Mouse (Mus musculus) heart, postnatal 4 days (tissue): ENCODE results near the gene C2cd4a. TPM values are rescaled to one million over a fixed set of nuclear protein-coding genes. Genes with fewer than 3 reads are reported as not detected.

ENCODE experiments used
- DNase-seq: peaks from one replicate; pipeline ENCODE4 v3.0.0; 2021
- total RNA-seq, 2 experiments: library from RNA; stranded (reverse); gene quantifications; 2 replicates each; pipeline ENCODE4 v1.2.3; 2021

C2cd4a gene
- total RNA-seq, 2 experiments from 2014 or later = not detected

DNA sequence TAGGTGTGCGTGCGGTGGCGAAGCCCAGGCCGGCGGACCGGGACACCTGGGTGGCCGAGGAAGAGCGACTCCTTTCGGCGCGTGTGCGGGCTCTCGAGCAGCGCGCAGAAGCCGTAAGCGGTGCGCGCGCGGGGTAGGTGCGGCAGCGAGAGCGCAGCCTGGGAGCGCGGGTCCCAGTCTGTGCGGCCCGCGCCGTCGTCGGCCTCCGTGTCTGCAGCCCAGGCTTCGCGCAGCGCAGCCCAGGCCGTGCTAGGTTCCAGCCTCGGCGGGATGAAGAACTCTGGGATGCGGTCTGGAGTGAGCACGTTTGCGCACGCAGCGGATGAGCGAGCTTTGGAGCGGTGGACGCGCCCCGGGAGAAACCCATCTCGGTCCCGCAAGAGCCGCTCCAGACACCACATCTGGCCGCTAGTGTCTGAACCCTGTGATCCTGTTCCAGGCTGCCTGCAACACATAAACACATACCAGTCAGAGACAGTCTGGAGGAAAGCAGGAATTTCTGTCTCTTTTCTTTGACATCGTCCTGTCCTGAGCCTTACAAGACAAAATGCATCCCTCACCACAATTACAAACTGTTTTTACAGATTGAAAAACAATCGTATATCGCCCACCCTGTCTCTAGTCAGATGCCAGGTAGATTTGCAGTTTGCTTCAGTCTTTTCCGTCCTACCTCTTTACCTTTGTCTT is 628 bp downstream of the C2cd4a start:
- DNase-seq = peak; percentile 18

DNA sequence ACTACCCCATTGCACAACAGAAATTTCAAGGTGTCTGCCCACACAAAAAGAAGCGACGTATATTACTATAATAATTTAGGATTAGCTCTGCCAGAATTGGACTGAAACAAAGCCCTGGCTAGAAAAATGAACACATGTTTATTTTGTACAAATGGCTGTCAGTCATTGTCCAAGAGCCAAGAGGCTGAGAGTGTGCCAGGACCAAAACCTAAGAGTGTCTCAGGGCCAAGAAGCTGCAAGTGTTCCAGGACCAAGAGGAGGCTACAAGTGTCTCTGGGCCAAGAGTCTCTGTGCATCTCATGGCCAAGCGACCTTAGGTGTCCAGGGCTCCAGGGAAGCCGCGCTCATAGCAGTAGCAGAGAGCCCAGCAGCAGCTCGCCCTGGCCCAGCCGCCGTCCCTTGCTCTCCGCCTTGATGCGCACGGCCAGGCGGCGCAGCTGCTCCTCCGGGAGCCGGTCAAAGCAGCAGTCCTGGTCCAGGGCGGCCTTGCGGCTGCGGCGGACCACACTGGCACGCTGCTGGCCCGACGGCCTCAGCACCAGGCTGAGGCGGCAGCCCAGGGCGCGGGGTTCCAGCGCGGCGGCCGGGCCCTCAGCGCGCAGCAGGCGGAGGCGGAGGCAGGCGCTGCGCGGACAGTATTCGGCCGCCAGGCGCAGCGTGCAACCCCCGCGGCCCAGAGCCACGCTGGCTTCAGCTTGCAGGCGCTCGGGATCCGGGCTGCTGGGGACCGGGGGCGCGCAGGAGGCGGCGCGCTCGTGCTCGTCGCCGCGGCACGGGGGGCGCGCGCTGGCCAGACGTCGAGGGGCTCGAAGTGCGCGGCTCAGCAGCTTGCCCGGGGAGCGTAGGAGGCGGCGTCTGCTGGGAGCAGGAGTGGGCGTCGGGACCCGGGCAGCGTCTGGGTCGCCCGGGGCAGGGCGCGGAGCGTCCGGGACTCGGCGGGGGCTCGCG is 1.4 kb downstream of the C2cd4a start:
- peak; percentile 53 for DNase-seq

DNA sequence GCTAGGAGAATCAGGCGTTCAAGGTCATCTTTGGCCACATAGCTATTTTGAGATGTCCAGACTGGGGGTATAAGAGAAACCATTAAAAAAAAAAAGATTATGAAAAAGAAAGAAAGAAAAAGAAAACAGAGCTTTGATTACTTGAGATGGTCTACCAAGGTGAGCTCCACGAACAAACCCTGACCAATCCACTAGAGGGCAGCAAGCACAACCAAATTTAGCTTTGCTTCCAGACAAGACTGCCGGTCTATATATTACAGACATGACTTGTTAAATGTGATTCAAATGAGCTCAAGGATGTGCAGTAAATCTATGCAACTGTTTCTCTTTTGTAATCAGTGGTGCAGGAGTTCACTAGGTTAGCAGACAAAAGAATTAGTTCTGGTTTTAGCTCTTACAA is 3.9 kb downstream of the C2cd4a start:
- DNase-seq = peak; percentile 71

DNA sequence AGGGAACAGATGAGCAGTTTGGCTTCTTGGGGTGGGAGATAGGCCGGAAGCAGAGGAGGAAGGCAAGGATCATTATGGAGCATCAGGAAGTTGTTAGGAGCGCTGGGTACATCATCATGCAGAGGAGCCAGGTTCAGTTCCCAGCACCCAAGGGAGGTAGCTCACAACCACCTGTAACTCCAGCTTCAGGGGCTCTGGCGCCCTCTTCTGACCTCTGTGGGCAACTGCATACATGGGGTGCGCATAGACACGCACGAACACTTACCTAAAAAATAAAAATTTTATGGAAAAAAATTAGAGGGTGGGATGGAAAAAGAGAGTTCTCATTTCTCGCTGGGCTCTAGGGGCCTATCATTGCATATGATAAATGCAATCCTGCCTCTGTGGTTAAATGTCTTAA is 6.6 kb downstream of the C2cd4a start:
- DNase-seq = no peak

DNA sequence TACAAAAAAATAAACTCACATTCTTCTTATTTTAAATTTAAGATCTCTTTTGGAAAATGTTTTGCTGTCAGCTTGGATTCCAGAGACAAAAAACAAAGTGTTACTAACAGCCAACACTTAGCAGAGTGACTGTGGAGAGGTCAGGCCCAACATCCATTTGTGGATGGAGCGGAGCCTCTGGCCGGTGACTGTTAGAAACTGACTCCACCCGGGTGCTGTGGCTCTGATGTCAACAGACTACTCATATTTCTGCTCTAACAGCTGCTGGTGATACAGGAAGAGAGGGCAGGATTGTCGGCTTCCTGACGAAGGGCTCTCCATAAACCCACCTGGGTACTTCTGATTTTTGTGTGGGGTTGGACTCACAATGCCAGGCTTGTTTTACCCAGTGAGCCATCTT is 9.0 kb downstream of the C2cd4a start:
- no peak for DNase-seq

DNA sequence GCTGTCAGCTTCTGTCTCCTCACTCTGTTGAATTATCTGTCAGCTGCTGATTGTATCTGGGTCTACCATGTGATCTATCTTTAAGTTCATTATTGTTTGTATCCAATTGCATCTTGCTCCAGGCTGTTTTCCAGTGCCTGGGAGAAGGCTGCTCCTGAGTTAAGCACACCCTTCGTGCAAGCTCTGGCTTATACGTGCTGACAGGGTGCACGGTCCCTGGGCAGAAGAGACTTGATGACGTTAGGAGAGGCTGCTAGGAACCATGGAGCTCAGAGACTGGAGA is 13.5 kb downstream of the C2cd4a start:
- DNase-seq = no peak

DNA sequence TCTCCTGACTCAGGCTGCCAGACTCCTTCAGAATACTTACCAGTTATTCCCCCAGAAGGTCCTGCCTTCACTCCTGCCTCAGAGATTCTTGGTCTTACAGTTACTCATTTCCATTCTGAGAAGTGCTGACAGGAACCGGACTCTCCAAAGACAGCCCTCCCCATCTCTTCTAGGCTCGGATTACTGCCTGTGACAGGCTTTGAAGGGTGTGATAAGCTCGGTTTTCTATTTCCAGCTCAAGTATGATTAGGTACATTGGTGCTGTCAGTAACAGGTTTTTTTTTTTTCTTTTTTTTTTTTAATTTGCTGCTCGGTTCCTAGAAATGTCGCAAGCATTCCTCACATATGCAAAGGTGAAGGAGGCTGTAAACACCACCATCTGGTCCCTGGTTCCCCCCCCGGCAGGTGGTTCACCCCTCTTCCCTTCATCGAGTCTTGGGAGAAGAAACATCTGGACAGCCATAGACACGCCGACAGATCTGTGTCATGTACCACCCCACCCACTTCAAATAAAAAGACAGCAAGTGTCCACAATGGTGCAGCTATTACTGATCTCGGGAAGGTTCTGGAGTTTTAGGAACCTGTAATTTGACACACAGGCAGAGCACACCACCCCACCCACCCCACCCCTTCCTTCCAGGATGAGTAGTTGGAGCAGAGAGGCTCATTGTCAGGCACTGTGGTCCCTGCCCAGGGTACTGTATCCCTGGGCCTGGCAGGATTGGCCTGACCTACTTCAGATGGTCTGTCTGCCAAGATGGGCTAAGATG is 14.0 kb downstream of the C2cd4a start:
- DNase-seq = peak; percentile 38

DNA sequence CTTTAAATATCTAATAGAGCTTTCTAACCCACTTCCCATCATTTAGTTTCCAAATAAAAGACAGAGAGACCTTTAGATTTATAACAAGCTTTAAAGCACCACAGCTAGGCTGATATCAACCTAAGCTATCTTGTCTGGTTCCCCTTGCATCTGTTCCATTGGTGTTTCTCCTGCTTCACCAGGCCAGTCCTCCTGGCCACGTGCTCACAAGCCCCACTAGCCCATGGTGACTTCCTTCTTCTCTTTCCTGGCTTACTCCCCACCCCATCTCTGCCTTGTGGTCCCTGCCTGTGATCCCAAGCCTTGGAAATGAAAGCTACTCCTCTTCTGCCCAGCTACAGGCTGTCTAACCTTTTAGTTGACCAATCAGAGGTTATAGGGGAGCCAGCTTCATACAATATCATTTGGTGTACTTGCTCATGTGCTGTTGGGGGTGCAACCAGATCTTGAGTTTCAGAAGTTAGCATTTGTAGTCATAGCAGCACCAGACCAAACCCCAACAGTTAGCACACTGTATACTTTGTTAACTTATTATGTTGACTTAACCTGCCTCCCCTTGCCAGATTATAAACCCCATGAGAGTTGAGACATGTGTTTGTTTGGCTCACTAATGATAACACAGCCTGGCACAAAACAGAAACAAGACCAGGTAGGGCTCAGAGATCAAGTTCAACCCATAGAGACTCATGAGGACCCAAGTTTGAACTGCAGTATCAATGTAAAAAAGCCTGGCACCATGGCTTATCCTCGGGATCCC is 15.8 kb downstream of the C2cd4a start:
- no peak for DNase-seq

DNA sequence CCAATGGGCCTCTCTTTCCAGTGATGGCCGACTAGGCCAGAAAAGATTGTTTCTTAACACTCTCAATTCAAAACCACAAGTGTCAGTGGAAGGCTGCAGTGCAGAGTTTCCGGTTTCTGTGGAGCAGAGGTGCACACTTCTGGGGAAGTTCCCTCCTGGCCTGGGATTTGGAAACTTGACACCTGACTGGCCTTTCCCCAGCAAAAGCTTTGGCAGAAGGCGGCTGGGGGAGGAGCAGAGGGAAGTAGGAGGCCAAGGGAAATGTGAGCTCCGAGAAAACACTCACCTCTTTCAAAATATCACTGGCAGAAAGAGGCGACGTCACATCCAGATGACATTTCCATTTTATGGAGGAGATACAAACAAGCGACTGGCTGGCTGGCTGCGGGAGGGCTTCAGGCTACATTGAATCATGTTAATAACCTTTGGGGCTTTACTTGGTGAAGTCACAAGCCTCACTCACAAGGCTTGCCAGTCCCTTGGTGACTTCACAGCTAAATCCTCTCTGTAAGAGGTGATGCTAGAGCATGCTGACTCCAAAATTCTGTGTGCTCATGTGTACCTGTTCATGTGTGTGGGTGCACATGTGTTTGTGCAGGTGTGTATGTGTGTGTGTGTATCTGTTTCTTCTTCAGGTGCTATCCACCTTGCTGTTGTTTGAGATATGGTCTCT is 18.3 kb downstream of the C2cd4a start:
- DNase-seq = peak; percentile 85

DNA sequence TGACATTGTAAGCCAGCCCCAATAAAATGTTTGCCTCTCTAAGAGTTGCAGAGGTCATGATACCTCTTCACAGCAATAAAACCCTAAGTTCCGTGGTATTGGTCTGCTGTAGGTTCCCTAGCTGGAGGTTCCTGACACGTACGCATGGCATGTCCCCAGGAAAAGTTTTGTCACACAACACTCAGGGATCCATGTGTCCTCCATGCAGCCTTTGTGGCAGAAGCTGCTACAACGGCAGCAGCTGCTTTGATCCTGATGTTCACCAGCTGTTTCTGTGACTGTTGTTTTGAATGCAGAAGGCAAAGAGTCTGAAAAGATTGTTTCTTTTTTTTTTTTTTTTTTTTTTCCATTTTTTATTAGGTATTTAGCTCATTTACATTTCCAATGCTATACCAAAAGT is 19.0 kb downstream of the C2cd4a start:
- DNase-seq = peak; percentile 42

DNA sequence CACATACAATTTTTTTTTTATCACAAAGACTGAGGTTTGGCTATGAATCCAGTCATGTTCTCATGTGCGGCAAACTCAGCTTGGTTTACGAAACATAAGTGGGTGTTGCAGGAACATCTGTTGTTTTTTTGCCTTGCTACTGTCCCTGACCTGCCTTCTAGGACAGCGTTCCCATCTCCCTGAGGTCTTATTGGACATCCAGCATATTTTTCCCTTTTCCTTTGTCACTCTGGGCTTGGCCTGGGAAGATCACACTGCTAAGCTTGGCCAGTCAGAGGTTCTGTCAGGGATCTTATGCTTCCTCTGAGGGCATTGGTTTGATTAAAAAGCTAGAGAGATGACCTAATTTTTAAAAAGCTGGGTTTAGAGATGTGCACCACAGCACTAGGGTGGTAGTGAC is 21.0 kb downstream of the C2cd4a start:
- DNase-seq = no peak

DNA sequence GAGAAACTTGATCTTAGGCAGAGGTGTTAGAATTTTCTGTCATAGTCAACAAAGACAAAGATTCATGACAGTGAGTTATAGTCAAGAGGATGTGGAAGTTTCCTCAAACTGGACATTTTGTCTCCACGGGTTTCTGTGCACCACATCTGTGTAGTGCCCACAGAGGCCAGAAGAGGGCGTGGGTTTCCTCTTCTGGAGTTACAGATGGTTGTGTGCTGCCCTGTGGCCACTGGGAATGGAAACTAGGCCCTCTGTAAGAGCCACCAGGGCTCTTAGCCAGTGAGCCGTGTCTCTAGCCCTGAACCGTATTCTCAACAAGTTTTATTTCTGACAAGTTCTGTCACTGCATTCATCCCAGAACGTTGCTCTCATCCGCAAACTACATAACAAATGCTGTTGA is 21.6 kb downstream of the C2cd4a start:
- peak; percentile 12 for DNase-seq

DNA sequence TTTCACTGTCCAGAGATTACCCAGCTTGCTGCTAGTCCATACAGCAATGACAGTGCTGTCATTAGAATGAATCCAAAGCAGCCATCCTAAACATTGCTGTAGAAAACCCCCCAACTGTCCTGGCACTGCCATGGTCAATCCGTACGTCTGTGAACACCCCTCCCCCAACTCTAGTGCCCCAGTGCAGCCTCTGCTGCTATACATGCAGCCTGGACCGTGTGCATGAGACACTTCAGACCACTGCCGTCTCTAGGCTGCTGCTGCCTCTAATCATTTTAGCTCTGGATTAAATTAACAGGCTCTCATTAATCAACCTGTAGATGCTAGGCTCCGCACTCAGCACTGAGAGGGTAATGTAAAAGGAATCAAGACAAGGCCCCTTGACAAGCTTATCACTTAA is 25.1 kb downstream of the C2cd4a start:
- no peak for DNase-seq

DNA sequence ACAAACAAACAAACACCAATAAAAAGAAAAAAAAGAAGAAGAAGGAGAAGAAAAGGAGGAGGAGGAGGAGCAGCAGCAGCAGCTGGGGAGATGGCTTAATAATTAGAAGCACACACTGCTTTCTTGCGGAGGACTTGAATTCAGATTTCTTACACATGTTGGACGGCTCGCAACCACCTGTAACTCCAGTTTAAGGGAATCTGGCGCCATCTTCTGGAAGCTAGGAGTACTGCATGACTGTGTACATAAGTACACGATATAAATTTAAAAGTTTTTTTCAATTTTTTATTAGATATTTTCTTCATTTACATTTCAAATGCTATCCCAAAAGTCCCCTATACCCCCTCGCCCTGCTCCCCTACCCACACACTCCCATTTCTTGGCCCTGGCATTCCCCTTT is 29.9 kb downstream of the C2cd4a start:
- peak; percentile 67 for DNase-seq

DNA sequence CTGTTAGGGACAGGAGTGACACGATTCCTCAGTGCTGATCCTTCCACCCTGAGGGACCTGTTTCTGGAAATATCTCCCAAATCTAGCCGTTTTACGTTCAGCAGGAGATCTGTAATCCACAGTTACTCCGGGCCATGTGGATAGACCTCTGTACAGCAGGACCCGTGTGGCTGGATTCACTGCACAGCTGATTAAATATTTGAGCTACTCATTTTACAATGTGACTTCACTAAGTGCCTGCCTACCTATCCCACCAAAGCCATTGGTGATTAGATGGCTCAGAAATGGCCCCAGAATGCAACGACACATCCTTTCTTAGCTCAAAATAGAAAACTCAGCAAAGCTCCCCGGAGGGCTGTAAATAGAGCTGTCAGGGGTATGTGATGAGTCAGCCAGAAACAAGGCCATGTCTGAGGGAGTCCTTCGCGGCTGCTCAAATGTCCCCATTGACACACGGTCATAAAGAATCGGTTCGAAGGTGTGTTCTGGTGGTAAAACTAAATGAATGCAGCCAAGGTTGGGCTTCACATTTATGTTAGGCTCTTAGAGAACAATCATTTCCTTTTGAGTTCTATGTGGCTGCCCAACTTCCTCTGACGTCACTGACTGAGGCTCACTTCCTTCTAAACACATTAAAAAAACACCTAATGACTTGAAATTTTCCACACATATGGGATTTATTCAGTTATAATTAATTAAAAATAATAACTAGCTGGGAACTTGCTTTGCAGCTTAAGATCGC is 32.9 kb downstream of the C2cd4a start:
- no peak for DNase-seq

DNA sequence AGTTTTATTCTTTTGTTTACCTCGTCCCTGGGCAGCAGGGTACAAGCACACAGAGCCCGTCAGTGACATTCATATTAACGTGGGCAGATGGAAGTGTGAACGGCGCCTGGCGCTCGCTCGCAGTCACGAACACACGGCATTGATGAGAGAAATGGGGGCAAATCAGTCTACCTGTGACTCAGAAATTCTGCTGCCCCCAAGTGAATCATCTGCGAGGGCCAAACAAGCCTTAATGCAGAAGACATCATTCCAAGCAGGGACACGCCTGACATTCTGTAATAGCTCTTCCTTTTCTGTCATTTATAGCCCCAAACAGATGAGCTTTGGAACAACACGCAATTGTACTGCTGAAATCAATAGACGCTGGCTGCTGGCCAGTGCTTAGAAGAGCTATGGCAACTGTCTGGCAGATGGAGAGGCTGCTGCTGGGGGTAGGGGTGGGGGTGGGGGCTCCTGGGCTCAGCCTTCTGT is 36.9 kb downstream of the C2cd4a start:
- DNase-seq = no peak

DNA sequence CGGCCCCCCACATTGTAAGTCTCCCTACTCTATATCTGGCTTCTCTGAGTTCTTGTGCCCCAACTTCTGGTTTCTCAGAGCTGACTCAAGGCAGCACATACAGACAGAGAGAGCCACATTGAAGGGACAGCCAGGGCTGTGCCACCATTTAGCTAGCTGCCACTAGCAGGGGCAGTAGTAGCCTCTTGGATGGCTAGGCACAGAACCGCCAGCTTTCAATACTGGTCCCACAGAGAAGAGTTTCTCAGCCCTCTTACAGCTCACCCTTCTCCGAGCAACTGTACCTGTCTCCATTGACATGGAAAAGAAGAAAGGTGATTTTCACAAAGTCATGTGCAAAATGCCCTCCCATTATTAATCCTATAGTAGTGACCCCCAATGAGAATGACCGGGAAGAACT is 37.5 kb downstream of the C2cd4a start:
- no peak for DNase-seq

DNA sequence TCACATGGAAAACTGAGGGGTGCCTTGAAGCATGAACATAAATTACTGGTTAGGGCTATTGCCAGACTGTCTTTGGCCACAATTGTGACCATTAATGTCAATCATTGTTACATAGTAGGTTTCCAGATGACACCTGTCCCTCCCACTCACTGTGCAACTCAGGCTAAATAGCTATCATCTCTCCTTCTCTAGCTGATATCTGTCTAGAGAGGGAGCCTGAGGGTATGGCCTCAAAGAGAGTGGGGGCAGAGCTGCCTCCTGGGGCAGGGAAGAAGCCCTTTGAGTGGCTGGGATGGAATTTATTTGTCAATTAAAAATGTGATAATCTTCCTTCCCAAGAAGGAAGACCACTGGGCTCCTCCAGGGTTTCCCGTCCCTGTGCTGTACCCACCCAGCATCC is 37.9 kb downstream of the C2cd4a start:
- DNase-seq = no peak

DNA sequence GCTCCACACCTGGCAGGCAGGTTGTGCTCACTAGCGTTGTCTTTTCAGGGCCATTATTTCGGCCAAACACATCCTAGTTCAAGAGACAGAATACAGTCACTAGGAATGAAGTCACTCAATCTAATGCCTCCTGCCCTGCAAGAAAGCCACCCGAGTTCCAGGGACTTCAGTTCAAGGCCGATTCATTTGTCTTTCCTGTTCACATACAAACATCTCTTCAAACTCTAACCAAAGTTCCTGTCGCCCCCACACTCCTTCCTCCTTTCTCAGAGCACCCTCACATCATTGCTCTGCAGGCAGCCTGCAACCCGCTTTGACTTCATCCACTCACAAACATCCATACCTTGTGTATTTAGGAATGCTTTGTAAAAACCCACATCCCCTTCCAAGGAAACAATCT is 38.6 kb downstream of the C2cd4a start:
- no peak for DNase-seq

DNA sequence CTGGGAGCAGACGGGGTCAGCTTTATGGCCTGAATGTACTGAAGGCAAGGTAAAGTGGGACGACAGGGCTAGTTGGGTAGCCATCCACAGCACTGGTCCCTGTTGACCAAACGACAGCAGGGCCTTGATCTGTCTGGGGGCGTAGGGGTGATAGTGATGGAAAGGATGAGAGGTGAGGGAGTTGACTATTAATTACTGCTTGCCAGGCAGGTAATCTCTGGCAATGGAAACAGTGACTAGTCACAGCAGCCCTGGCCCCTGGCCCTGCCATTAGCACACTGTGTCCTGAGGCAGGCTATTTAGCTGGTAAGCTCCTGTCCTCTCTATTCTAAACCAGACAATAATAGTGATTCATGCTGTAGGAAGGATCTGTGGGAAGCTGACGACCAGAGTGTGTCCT is 39.7 kb downstream of the C2cd4a start:
- no peak for DNase-seq

DNA sequence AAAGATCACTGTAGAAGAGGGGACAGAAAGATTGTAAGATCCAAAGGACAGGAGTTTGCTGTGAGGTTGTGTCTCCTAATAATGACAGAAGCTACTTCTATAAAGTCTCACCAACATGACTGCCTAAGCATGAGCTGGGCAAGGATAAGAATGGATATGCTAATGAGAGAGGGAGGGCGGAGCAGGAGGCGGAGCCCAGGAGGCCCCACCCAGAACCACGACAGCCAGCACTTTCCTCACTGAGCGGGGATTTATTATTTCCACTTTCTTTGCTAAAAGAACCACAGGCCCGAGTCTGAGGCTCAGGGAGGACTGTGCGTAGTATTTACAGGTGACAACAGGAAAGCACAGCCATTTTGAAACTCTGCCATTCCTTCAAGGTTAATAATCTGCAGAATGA is 44.5 kb downstream of the C2cd4a start:
- DNase-seq = no peak
